Mouse (Mus musculus): ENCODE data around the gene Dctpp1.
"Not testable (repeated sequence)": the region's sequence is repeated elsewhere in the genome, so short reads cannot be mapped to it uniquely, and the experiment has no call there.

The Dctpp1 gene

DNA sequence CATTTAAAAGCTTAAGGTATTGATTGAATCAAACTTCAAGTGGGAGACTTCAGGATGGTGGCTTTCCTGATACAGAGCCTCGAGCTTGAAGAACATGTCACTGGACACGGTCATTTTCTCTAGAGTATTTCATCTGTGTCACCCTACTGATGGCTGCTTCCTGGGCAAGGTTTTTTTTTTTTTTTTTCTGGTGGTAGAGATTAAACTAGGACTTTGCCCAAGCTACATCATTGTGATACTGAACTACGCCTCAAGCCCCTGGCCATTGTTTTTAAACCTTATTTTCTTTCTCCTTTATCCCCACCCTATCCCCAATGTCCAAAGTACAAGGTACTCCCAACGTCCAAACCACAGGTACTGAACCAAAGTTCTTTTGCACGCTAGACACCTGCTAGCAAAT, 10.2 kb upstream of the Dctpp1 start:
- in situ Hi-C loops (cut with MboI, MseI): no loop called here

- in situ Hi-C loops (cut with MboI, MseI): no loop called here
These were observed 9.7 kb upstream of the Dctpp1 start for GRCm38 (mm10) chr7:127270256-127270655.

- in situ Hi-C loops (cut with MboI, MseI): no loop called here
These were observed 3.0 kb upstream of the Dctpp1 start for GRCm38 (mm10) chr7:127263526-127263925.

GRCm38 (mm10) chr7:127262218-127262961, 1.9 kb upstream of the Dctpp1 start:
- in situ Hi-C loops (cut with MboI, MseI): no loop called here

- in situ Hi-C loops (cut with MboI, MseI): no loop called here
These were observed 1.2 kb downstream of the Dctpp1 start for GRCm38 (mm10) chr7:127259186-127259905.

- in situ Hi-C loops (cut with MboI, MseI): no loop called here
These were observed 4.0 kb downstream of the Dctpp1 start for GRCm38 (mm10) chr7:127256518-127256917.

GRCm38 (mm10) chr7:127255965-127256364, 4.5 kb downstream of the Dctpp1 start:
- in situ Hi-C loops (cut with MboI, MseI): no loop called here

- in situ Hi-C loops (cut with MboI, MseI): no loop called here
These were observed 5.5 kb downstream of the Dctpp1 start for GRCm38 (mm10) chr7:127255008-127255407.

DNA sequence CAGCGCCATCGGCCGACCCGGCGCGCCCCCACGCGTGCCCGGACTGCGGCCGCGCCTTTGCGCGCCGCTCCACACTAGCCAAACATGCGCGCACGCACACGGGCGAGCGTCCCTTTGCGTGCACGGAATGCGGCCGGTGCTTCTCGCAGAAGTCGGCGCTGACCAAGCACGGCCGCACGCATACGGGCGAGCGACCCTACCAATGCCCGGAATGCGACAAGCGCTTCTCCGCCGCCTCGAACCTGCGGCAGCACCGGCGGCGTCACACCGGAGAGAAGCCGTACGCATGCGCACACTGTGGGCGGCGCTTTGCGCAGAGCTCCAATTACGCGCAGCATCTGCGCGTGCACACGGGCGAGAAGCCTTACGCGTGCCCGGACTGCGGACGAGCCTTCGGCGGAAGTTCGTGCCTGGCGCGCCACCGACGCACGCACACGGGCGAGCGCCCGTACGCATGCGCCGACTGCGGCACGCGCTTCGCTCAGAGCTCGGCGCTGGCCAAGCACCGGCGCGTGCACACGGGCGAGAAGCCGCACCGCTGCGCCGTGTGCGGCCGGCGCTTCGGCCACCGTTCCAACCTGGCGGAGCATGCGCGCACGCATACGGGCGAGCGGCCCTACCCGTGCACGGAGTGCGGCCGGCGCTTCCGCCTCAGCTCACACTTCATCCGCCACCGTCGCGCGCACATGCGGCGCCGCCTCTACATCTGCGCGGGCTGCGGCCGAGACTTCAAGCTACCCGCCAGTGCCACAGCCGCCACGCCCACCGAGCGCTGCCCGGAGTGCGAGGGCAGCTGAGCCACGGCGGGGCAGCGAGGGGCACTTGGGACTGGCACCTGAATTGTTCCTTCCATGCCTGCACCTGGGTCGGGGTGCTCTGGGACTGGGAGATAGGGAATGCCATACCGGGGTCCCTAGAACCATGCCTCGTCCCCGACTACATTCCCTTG, 6.4 kb downstream of the Dctpp1 start:
- in situ Hi-C loops (cut with MboI, MseI): no loop called here

DNA sequence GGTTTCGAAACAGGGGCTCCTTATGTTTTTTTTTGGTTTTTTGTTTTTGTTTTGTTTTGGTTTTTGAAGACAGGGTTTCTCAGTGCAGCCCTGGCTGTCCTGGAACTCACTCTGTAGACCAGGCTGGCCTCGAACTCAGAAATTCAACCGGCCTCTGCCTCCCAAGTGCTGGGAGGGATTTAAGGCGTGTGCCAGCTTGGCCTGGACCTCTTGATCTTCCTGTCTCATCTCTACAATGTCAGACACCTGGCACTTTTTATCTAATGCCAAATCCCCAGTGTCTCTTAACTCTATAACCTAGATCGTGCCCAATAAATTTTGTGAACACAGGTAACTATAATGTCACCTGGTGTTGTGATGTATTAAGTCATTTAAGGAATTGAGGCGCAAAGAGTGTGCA, 7.2 kb downstream of the Dctpp1 start:
- in situ Hi-C loops (cut with MboI, MseI): no loop called here

GRCm38 (mm10) chr7:127252414-127252813, 8.1 kb downstream of the Dctpp1 start:
- in situ Hi-C loops (cut with MboI, MseI): no loop called here

DNA sequence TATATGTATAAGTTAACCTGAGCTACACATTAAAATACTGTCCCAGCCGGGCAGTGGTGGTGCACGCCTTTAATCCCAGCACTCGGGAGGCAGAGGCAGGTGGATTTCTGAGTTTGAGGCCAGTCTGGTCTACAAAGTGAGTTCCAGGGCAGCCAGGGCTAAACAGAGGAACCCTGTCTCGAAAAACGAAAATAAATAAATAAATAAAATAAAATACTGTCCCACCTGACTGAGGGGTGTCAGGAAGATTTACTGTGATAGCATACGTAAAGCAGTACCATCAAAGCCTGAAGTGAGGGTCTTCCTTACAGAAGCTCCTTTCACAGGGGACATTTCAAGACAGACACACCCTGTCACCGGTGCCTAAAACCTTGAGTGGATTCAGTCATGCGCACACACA, 10.0 kb downstream of the Dctpp1 start:
- in situ Hi-C loops (cut with MboI, MseI): not testable (repeated sequence)

- in situ Hi-C loops (cut with MboI, MseI): no loop called here
These were observed 15.6 kb downstream of the Dctpp1 start for GRCm38 (mm10) chr7:127244658-127245510.

DNA sequence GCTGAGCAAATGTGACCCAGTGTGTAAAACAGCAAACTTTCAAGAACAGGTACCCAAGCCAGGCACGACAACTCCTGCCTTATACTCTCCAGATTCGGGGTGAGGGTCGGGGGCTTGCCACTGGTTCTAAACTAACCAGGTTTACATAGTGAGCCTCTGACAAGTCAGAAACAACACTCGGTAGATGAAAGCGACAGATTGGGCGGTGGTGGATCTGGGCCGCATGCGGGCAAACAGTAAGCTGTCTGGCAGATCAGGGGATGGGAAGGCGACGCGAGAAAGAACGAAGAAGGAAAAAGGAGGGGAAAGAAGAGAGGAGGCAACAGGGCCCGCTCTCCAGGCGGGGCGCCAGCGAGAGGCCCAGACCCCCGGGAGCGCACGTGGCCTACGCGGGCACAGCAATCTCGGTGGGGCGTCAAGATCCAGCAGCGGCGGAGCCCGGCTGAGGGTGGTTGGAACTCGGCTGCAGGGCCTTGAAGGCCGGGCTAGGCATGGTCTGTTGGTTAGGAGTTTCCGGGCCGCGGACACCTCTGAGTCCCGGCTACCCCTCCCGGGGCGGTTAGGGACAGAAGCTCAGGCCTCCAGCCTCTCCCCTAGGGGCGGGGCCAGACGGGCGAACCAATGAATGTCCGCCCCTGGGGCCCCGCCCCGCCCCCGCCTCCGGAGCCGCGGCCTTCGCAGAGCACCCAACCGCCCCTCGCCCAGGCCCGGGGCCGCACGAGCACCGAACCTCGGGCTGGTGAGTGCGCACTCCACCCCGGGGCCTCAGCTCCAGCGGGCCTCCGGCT, 16.4 kb downstream of the Dctpp1 start, which contains the start of gene Zfp771:
TSS of gene Zfp771 (plus strand) at position 405 of the 788 bp plus-strand sequence.
- in situ Hi-C loops (cut with MboI, MseI): no loop called here

GRCm38 (mm10) chr7:127243361-127243867, 17.1 kb downstream of the Dctpp1 start:
- in situ Hi-C loops (cut with MboI, MseI): no loop called here

DNA sequence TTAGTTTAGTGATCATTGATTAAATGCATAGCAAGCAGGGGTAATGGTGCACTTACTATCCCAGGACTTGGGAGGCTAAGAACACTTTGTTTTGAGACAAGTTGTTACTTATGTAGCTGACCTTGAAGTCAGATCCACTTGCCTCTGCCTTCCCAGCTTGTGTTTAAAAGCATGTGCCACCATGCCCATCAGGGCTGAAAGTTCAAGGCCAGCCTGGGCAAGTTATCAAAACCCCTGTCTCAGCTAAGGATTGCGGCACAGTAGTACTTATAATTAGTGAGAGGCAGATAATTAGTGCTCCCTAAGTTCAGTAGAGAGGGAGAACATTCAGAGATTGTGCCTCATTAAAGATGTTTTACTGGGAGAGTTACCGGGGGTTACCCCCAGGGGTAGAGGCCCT, 25.7 kb downstream of the Dctpp1 start:
- in situ Hi-C loops (cut with MboI, MseI): no loop called here

DNA sequence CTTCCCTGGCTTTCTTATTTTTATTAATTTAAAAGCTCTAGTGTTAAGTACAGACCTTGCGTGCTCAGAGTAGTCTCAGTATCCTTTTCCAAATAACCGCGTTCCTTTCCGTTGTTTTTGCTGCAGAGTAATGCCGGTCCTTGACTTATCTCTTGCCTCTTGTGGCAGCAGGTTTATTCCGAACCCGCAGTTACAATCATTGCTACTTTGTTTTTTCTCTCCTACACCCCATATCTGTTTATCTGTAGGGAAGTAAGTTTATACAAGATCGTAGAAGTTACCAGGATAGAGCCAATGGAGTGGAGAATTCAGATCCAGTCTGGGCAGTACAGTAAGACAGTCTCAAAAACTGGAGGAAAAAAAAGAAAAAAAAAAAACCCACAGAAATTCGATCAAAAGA, 26.7 kb downstream of the Dctpp1 start:
- in situ Hi-C loops (cut with MboI, MseI): no loop called here

DNA sequence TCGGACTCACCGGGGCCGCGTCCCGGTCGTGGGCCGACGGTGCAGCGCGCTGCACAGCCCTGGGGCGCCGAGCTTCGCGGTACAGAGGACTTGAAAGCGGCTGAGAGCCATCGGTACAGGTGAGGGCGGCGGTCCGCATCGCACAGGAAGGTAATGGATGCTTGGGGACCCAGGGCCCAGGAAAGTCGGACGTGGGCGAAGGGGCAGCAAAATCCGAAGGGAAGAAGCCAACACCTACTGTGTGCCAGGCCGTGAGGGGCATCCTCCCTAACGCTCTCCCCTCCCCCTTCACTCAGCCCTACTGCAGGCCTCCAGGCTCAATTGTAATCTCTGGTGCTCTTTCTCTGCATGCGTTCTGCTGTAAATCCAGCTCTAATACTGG, 27.1 kb downstream of the Dctpp1 start:
- in situ Hi-C loops (cut with MboI, MseI): no loop called here

DNA sequence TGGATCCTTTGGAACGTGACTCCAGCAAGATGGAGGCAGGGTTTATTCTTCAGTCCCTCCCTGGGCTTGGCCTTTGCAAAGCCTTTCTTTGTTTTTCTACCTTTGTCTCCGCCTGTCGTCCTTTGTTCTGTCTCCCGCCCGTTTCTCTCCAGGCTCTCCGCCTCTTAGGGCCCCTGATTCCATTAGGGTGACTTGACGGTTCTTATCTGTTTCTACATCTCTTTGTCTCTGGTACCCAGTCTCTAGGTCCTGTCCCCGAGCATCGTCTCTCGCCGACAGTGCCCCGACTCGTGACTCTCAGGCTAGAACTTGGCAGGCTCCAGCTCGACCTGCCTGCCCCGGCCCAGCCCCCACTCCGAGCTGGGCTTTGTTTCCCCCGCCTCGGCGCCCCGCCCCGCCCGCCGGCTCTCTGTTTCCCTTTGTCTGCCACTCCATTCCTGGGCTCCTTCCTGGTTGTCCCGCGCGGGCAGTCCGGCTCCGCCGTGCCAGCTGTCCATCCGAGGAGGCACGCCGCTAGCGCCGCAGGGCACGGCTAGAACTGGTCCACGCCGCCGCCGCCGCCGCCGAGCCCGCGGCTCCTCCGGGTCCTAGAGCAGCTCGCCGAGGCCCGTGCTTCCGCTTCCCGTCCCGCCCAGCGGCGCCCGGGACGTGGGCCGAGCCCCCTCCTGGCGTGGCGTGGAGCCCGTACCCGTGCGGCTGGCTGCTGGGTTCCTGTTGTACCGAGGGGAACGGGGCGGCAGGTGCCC, 27.7 kb downstream of the Dctpp1 start, which contains the start of the genes Zfp553 and Sept1:
TSS of gene Zfp553 (plus strand) at position 440 of the 746 bp plus-strand sequence.
TSS of gene Sept1 (minus strand) at position 509 of the 746 bp plus-strand sequence.
- in situ Hi-C loops (cut with MboI, MseI): no loop called here
